8 mouse cellular contexts compared by ENCODE assay signal in genomic region chr19:37419613-37420012, GRCm38 (mm10). TPM values are rescaled to one million over a fixed set of nuclear protein-coding genes. Genes with fewer than 3 reads are reported as not detected.
DNase-seq lines count a peak whose midpoint lies in the region; ATAC-seq and TF ChIP-seq lines count a peak whose summit lies in the region.

No protein-coding gene starts in this region.

- peaks cover 55% of the 10 kb centered on the region for H3K36me3 ChIP-seq in thymus, adult 2 months (ENCODE audit: control insufficient read depth, insufficient read depth, low read length)

- H3K4me1 ChIP-seq in thymus, adult 2 months (replicated peaks; ENCODE audit: control insufficient read depth, insufficient read depth, low read length) = no peaks in the 10 kb centered on the region

- H3K4me3 ChIP-seq in thymus, adult 2 months (ENCODE audit: control insufficient read depth, insufficient read depth, low read length) = no peak overlapping the region

- in situ Hi-C loops in Patski (cut with MboI; ENCODE audit: low pct_unique_long_range_greater_than_20kb) = no loop called here

- peak; percentile 85 for TF ChIP-seq CTCF in Patski (IDR thresholded peaks at IDR 0.05)
- TF ChIP-seq CTCF in thymus, adult 2 months (IDR thresholded peaks at IDR 0.05; ENCODE audit: borderline replicate concordance, control insufficient read depth, extremely low read depth, insufficient read depth, low read length, poor library complexity) = no peak

- no peak overlapping the region for H3K27ac ChIP-seq in thymus, adult 2 months (ENCODE audit: control insufficient read depth, insufficient read depth, low read length)

- H3K27me3 ChIP-seq in Patski = no peaks in the 10 kb centered on the region
- H3K27me3 ChIP-seq in thymus, adult 2 months (ENCODE audit: control insufficient read depth, insufficient read depth, low read length) = no peaks in the 10 kb centered on the region

- peak; percentile 39 for DNase-seq in gastrocnemius, adult 18-20 months (ENCODE audit: low spot score)
- no peak for DNase-seq in gastrocnemius, postnatal 25 days
- DNase-seq in 3134 (ENCODE audit: extremely low read depth, insufficient read length, low spot score) = peak; percentile 32
- peak; percentile 39 for DNase-seq in Patski (ENCODE audit: low read depth, low spot score)
- DNase-seq in kidney, adult 9 months = peak; percentile 74
- peak; percentile 91 for DNase-seq in lung, postnatal 36 days
- DNase-seq in thymus, adult 2 months = peak; percentile 51

- no peak for TF ChIP-seq POLR2A in thymus, adult 2 months (IDR thresholded peaks at IDR 0.05; ENCODE audit: control insufficient read depth, extremely low read depth, insufficient read depth, low read length, poor library complexity)

- CTCF ChIA-PET in Patski (lab: Charles Lee) = interaction anchor here (0.7 to 4.9 kb wide), 17 partner anchors 9 to 143 kb away, joined by 3 to 35 read pairs (median 4); partner anchors contain the start of gene Kif11

- ATAC-seq in Patski = no peak
- peak; percentile 89 for ATAC-seq in common myeloid progenitor, adult 5-6 weeks (replicated peaks; ENCODE audit: low read depth, poor library complexity, severe bottlenecking)

- POLR2A ChIA-PET in Patski (lab: Charles Lee) = no interaction called here

- 26% methylated on average over 3 of the region's 3 CpGs for WGBS in thymus, adult 2 months

RNA-seq across cellular contexts. Expression of gene Hhex, which starts 15.0 kb away (rescaled TPM):
- under 1 TPM; 0.21 to 0.78 TPM for total RNA-seq in gastrocnemius, adult 18-20 months (2021)
- 1 to 10 TPM; 1.0 to 2.8 TPM for total RNA-seq in gastrocnemius, postnatal 25 days (2021)
- polyA plus RNA-seq in Patski (2021) = 2.1 TPM
- 47.6 and 72.5 TPM in 2 replicates for total RNA-seq in common myeloid progenitor, adult 5-6 weeks (2017)
- 5.1 and 8.3 TPM in 2 replicates for polyA plus RNA-seq in thymus, adult 2 months (2012; rRNA removed)

RNA-seq across cellular contexts. Expression of gene Kif11, which starts 43.4 kb away (rescaled TPM):
- total RNA-seq in gastrocnemius, adult 18-20 months (2021) = under 1 TPM; 0.18 to 0.19 TPM
- 1 to 10 TPM in 1 of 2 experiments, under 1 TPM in 1; 0.69 to 1.0 TPM for total RNA-seq in gastrocnemius, postnatal 25 days (2021)
- 29.4 TPM for polyA plus RNA-seq in Patski (2021)
- 184 and 195 TPM in 2 replicates for total RNA-seq in common myeloid progenitor, adult 5-6 weeks (2017)
- 22.5 and 29.0 TPM in 2 replicates for polyA plus RNA-seq in thymus, adult 2 months (2012; rRNA removed)

Comparison
In these comparisons a context has a peak if more than half of its experiments do, and no peak if none do; other contexts are left out.
1. RNA of gene Hhex, which starts 15.0 kb away (total RNA-seq): 47.6 to 72.5 TPM in common myeloid progenitor, adult 5-6 weeks; 1.0 to 2.8 TPM in gastrocnemius, postnatal 25 days and 0.21 to 0.78 TPM in gastrocnemius, adult 18-20 months; every median in the first group is over 10 times any median in the second.
2. RNA of gene Kif11, which starts 43.4 kb away (total RNA-seq): 184 to 195 TPM in common myeloid progenitor, adult 5-6 weeks; 0.69 to 1.0 TPM in gastrocnemius, postnatal 25 days and 0.18 to 0.19 TPM in gastrocnemius, adult 18-20 months; every median in the first group is over 10 times any median in the second.